ENCODE assay signal across 10 mouse cellular contexts in genomic region chr8:87926098-87926890, GRCm38 (mm10). TPM values are rescaled to one million over a fixed set of nuclear protein-coding genes. Genes with fewer than 3 reads are reported as not detected.
A peak's percentile ranks its signal among the peaks of the same experiment; 100 is the strongest.
DNase-seq lines count a peak whose midpoint lies in the region; ATAC-seq and TF ChIP-seq lines count a peak whose summit lies in the region.
"Had no signal": no experiment of that assay in that cellular context is flagged by ENCODE, and none has a peak within 500 bp of the region (broad histone marks: within the 10 kb centered on the region; RNA-seq: fewer than 3 reads in every experiment).

No protein-coding gene starts in this region.

- H3K9ac ChIP-seq in neural tube, embryonic 13.5 days: no peak overlapping the region; the same call in 1 of the 2 replicates
- H3K9ac ChIP-seq in embryonic facial prominence, embryonic 14.5 days (ENCODE audit: low read depth, low read length): no peak overlapping the region
- H3K9ac ChIP-seq in stomach, embryonic 15.5 days: no peak overlapping the region

- intact Hi-C loops in gastrocnemius, adult 2 months (cut with DNase I): no loop called here
- intact Hi-C loops in heart, postnatal 10 days (cut with DNase I): no loop called here

- no peaks in the 10 kb centered on the region for H3K27me3 ChIP-seq in neural tube, embryonic 13.5 days
- H3K27me3 ChIP-seq in embryonic facial prominence, embryonic 14.5 days (replicated peaks; ENCODE audit: control insufficient read depth, insufficient read depth, low read length): no peaks in the 10 kb centered on the region
- no peaks in the 10 kb centered on the region for H3K27me3 ChIP-seq in stomach, embryonic 15.5 days (replicated peaks)

- peak overlapping the region; percentile 83 for H3K27ac ChIP-seq in gastrocnemius, adult 2 months
- H3K27ac ChIP-seq in neural tube, embryonic 13.5 days (replicated peaks): 0 out of 2 replicates have a peak overlapping the region, but pooled peaks have one; percentile 28
- H3K27ac ChIP-seq in embryonic facial prominence, embryonic 14.5 days (replicated peaks; ENCODE audit: low read depth, low read length): peak overlapping the region; percentile 36
- H3K27ac ChIP-seq in stomach, embryonic 15.5 days: peak overlapping the region; percentile 51

- H3K4me2 ChIP-seq in neural tube, embryonic 13.5 days: no peak overlapping the region
- no peak overlapping the region for H3K4me2 ChIP-seq in embryonic facial prominence, embryonic 14.5 days (ENCODE audit: low read depth, low read length)
- H3K4me2 ChIP-seq in stomach, embryonic 15.5 days: no peak overlapping the region

- no peak overlapping the region for H3K4me3 ChIP-seq in gastrocnemius, adult 2 months
- no peak overlapping the region for H3K4me3 ChIP-seq in neural tube, embryonic 13.5 days
- no peak overlapping the region for H3K4me3 ChIP-seq in embryonic facial prominence, embryonic 14.5 days (ENCODE audit: low read depth, low read length)
- no peak overlapping the region for H3K4me3 ChIP-seq in stomach, embryonic 15.5 days (replicated peaks)

- TF ChIP-seq CTCF in gastrocnemius, adult 2 months (IDR thresholded peaks at IDR 0.05): no peak

- 72% methylated on average over 7 of the region's 7 CpGs for WGBS in neural tube, embryonic 13.5 days
- WGBS in embryonic facial prominence, embryonic 14.5 days: 55% methylated on average over 7 of the region's 7 CpGs
- WGBS in stomach, embryonic 15.5 days: 62% methylated on average over 7 of the region's 7 CpGs

- no peak for DNase-seq in gastrocnemius, adult 2 months
- DNase-seq in gastrocnemius, postnatal 4 days (ENCODE audit: low spot score in 2 of 2): no peak
- DNase-seq in neural tube, embryonic 10.5 days (ENCODE audit: extremely low spot score, low spot score): no peak
- DNase-seq in embryonic facial prominence, embryonic 14.5 days (ENCODE audit: low spot score): peak; percentile 72
- no peak for DNase-seq in heart, postnatal 10 days
- DNase-seq in spleen, adult 18-20 months: no peak
- DNase-seq: layer of hippocampus, adult 9-11 months; lung, adult 18-20 months had no signal

- H3K36me3 ChIP-seq in neural tube, embryonic 13.5 days: no peaks in the 10 kb centered on the region
- no peaks in the 10 kb centered on the region for H3K36me3 ChIP-seq in embryonic facial prominence, embryonic 14.5 days (ENCODE audit: control insufficient read depth, insufficient read depth, low read length)
- H3K36me3 ChIP-seq in stomach, embryonic 15.5 days: no peaks in the 10 kb centered on the region

- no peak for ATAC-seq in neural tube, embryonic 13.5 days (ENCODE audit: low read depth)
- ATAC-seq in embryonic facial prominence, embryonic 14.5 days (ENCODE audit: low read depth): peak; percentile 24; the same call in 1 of the 2 replicates
- ATAC-seq in stomach, embryonic 15.5 days (ENCODE audit: insufficient read depth, low FRiP score, low read depth): no peak

- peaks cover 56% of the 10 kb centered on the region for H3K4me1 ChIP-seq in neural tube, embryonic 13.5 days (replicated peaks)
- peaks cover 38% of the 10 kb centered on the region for H3K4me1 ChIP-seq in embryonic facial prominence, embryonic 14.5 days (ENCODE audit: control insufficient read depth, insufficient read depth, low read length)
- peaks cover 15% of the 10 kb centered on the region; the same call in 1 of the 2 replicates for H3K4me1 ChIP-seq in stomach, embryonic 15.5 days

- no peaks in the 10 kb centered on the region for H3K9me3 ChIP-seq in neural tube, embryonic 13.5 days
- H3K9me3 ChIP-seq in embryonic facial prominence, embryonic 14.5 days (ENCODE audit: control insufficient read depth, low read length): no peaks in the 10 kb centered on the region
- H3K9me3 ChIP-seq in stomach, embryonic 15.5 days: no peaks in the 10 kb centered on the region

RNA-seq across cellular contexts. Expression of gene Zfp423, which starts 33.1 kb away (rescaled TPM):
- total RNA-seq in gastrocnemius, adult 2 months (2021): 10 to 100 TPM; 13.0 to 15.6 TPM
- 10 to 100 TPM; 31.4 to 36.4 TPM for total RNA-seq in gastrocnemius, postnatal 4 days (2021)
- 35.5 and 57.9 TPM in 2 replicates for polyA plus RNA-seq in neural tube, embryonic 13.5 days (2015; fragmentation: Nextera tagmentation; extraction: Ambion mirVana)
- polyA plus RNA-seq in embryonic facial prominence, embryonic 14.5 days (2014; fragmentation: Nextera tagmentation; extraction: Ambion mirVana): 23.1 and 24.8 TPM in 2 replicates
- 9.3 and 9.6 TPM in 2 replicates for polyA plus RNA-seq in stomach, embryonic 15.5 days (2015; fragmentation: Nextera tagmentation; extraction: Ambion mirVana)
- total RNA-seq in heart, postnatal 10 days (2021): 10 to 100 TPM in 1 of 2 experiments, 1 to 10 TPM in 1; 9.1 to 14.5 TPM

Comparison
In these comparisons a context has a peak if more than half of its experiments do, and no peak if none do; other contexts are left out.
1. H3K27ac ChIP-seq: peak in every context shown above with its lines; median percentile 83 in gastrocnemius, adult 2 months; 51 in stomach, embryonic 15.5 days; 36 in embryonic facial prominence, embryonic 14.5 days; 28 in neural tube, embryonic 13.5 days.